Comparison of ENCODE assay signal across 8 mouse cellular contexts in genomic region chr9:69987579-69987978, GRCm38 (mm10). TPM values are rescaled to one million over a fixed set of nuclear protein-coding genes. Genes with fewer than 3 reads are reported as not detected.
DNase-seq lines count a peak whose midpoint lies in the region; ATAC-seq and TF ChIP-seq lines count a peak whose summit lies in the region.
"Had no signal": no experiment of that assay in that cellular context is flagged by ENCODE, and none has a peak within 500 bp of the region (broad histone marks: within the 10 kb centered on the region; RNA-seq: fewer than 3 reads in every experiment).

No protein-coding gene starts in this region.

- no peaks in the 10 kb centered on the region for H3K36me3 ChIP-seq in liver, postnatal 0 days (replicated peaks; ENCODE audit: insufficient read depth, low read length)

- H3K27ac ChIP-seq in liver, postnatal 0 days (ENCODE audit: low read depth), result no peak overlapping the region

- TF ChIP-seq CTCF in liver, postnatal 0 days (IDR thresholded peaks at IDR 0.05; ENCODE audit: low read depth), result peak; percentile 77

- H3K4me1 ChIP-seq in liver, postnatal 0 days (ENCODE audit: insufficient read depth), result peaks cover 29% of the 10 kb centered on the region

- H3K27me3 ChIP-seq in liver, postnatal 0 days (ENCODE audit: insufficient read depth, low read length), result no peaks in the 10 kb centered on the region

- H3K4me2 ChIP-seq in liver, postnatal 0 days (ENCODE audit: low read depth, low read length), result no peak overlapping the region

- no peak for ATAC-seq in liver, postnatal 0 days

- WGBS in liver, postnatal 0 days (ENCODE audit: insufficient replicate concordance), result under 1% methylated on average over 3 of the region's 3 CpGs

- no peak overlapping the region for H3K9ac ChIP-seq in liver, postnatal 0 days (replicated peaks)

- no peaks in the 10 kb centered on the region for H3K9me3 ChIP-seq in liver, postnatal 0 days (ENCODE audit: low read length)

- TF ChIP-seq EP300 in liver, postnatal 0 days (IDR thresholded peaks at IDR 0.05; ENCODE audit: low read depth), result no peak

- DNase-seq in testis, postnatal 10 days (ENCODE audit: low spot score), result peak; percentile 79
- no peak for DNase-seq in testis, postnatal 14 days (ENCODE audit: low spot score)
- peak; percentile 72 for DNase-seq in adrenal gland, adult 2 months
- peak; percentile 74 for DNase-seq in fibroblast of lung, adult 2 months (ENCODE audit: low read depth)
- peak; percentile 32 to 70 for DNase-seq in kidney, adult 8-10 months
- DNase-seq in liver, postnatal 0 days, result peak; percentile 58
- peak; percentile 55 for DNase-seq in right cerebral cortex, postnatal 14 days

- no peak overlapping the region for H3K4me3 ChIP-seq in liver, postnatal 0 days (ENCODE audit: low read depth, low read length)

RNA-seq across cellular contexts. Expression of gene Bnip2, which starts 1.7 kb away (rescaled TPM):
- total RNA-seq in adrenal gland, adult 2 months (2021), result 100 to 1,000 TPM in 1 of 2 experiments, 10 to 100 TPM in 1; 91.1 to 109 TPM
- polyA plus RNA-seq in adrenal gland, adult 2 months (2012; rRNA removed), result 17.1 and 20.0 TPM in 2 replicates
- polyA plus RNA-seq in liver, postnatal 0 days (2015; fragmentation: Nextera tagmentation; extraction: Ambion mirVana), result 38.4 and 42.5 TPM in 2 replicates

RNA-seq across cellular contexts. Expression of gene Gtf2a2, which starts 24.8 kb away (rescaled TPM):
- total RNA-seq in adrenal gland, adult 2 months (2021), result 10 to 100 TPM; 63.1 to 70.9 TPM
- 11.8 and 16.3 TPM in 2 replicates for polyA plus RNA-seq in adrenal gland, adult 2 months (2012; rRNA removed)
- 149 and 154 TPM in 2 replicates for polyA plus RNA-seq in liver, postnatal 0 days (2015; fragmentation: Nextera tagmentation; extraction: Ambion mirVana)

RNA-seq across cellular contexts. Expression of gene Gcnt3, which starts 50.3 kb away (rescaled TPM):
- under 1 TPM in 1 of 2 experiments, not detected in 1; 0.07 TPM for total RNA-seq in adrenal gland, adult 2 months (2021)
- polyA plus RNA-seq in adrenal gland, adult 2 months (2012; rRNA removed), result not detected in 2 replicates
- not detected in 2 replicates for polyA plus RNA-seq in liver, postnatal 0 days (2015; fragmentation: Nextera tagmentation; extraction: Ambion mirVana)
- polyA plus RNA-seq: heart, embryonic 14.5 days had no signal
